Mouse (Mus musculus) limb, embryonic 11.5 days (tissue): Measurements from ENCODE around the gene Smndc1. TPM values are rescaled to one million over a fixed set of nuclear protein-coding genes. Genes with fewer than 3 reads are reported as not detected.

Experiments
- ATAC-seq: fragments of 200-750 bp; cut with Nextera tagmentation; 2 replicates; pipeline ENCODE4 v1.8.0; 2017; ENCODE audit warnings: low read depth; ENCODE audit not compliant: insufficient number of reproducible peaks, low FRiP score, low TSS enrichment
- DNase-seq: peaks from one replicate; pipeline ENCODE4 v3.0.0-alpha.2; 2015; ENCODE audit warnings: low spot score
- H3K27ac ChIP-seq: fragments of 300-500 bp; sonication (generic); replicated peaks from 2 replicates; pipeline ENCODE4 v1.5.1; 2014; ENCODE audit warnings: low read depth, mild to moderate bottlenecking, low read length
- H3K27me3 ChIP-seq: fragments of 300-500 bp; sonication (generic); 2 replicates; pipeline ENCODE4 v1.6.1; 2014; ENCODE audit warnings: mild to moderate bottlenecking, low read length, mixed read lengths; ENCODE audit not compliant: control insufficient read depth, insufficient read depth
- H3K36me3 ChIP-seq: fragments of 300-500 bp; sonication (generic); 2 replicates; pipeline ENCODE4 v1.6.1; 2014; ENCODE audit warnings: mild to moderate bottlenecking, low read length, moderate library complexity, mixed read lengths; ENCODE audit not compliant: control insufficient read depth, insufficient read depth
- H3K4me1 ChIP-seq: fragments of 300-500 bp; sonication (generic); 2 replicates; pipeline ENCODE4 v1.6.1; 2014; ENCODE audit warnings: low read length, mixed read lengths; ENCODE audit not compliant: control insufficient read depth, insufficient read depth
- H3K4me2 ChIP-seq: fragments of 300-500 bp; sonication (generic); 2 replicates; pipeline ENCODE4 v1.6.1; 2014; ENCODE audit warnings: low read depth, mild to moderate bottlenecking, moderate library complexity; ENCODE audit not compliant: severe bottlenecking
- H3K4me3 ChIP-seq: fragments of 300-500 bp; sonication (generic); 2 replicates; pipeline ENCODE4 v1.5.1; 2014; ENCODE audit warnings: low read depth, low read length
- H3K9ac ChIP-seq: fragments of 300-500 bp; sonication (generic); 2 replicates; pipeline ENCODE4 v1.6.1; 2014; ENCODE audit warnings: mild to moderate bottlenecking, low read length
- H3K9me3 ChIP-seq: fragments of 300-500 bp; sonication (generic); 2 replicates; pipeline ENCODE4 v1.6.1; 2016; ENCODE audit warnings: low read length; ENCODE audit not compliant: control insufficient read depth
- WGBS: fragments of 180-500 bp; shearing (Covaris S2); extraction: QIAGEN DNeasy Blood & Tissue Kit; methylation state at CpG from one replicate; pipeline ENCODE4 v1.1.7; 2014; 5-methylcytosine and 5-hydroxymethylcytosine counted together
- polyA plus RNA-seq: library from polyadenylated mRNA; unstranded; fragments of >200 nt; fragmentation: Nextera tagmentation; extraction: Ambion mirVana; gene quantifications from 2 replicates; pipeline ENCODE4 v1.2.1, GENCODE M21; 2014

Gene Smndc1
- polyA plus RNA-seq, 1 experiment from 2014 or later = 62.2 TPM

DNA sequence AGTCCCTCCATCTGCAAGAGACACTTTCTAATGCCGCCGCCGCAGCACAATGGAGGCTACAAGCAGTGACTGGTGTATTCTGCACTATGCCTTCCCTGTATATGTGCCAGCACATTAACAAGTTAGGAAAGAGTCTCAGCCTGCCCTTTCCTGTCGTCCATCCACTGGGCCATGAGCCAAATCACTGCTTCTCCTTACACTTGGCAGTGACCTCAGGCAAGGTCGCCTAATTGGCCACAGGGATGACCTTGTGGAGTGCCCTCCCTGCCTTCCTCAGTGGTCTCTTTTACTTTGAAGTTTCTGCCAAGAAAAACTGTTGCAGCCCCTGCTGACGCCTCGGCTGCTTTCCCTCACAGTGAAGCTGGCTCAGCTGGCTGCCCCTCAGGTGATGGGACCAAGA lies 37.0 kb upstream of the Smndc1 start:
- 53% methylated on average over 7 of the region's 7 CpGs for WGBS
- no peak for ATAC-seq
- Histone ChIP-seq H3K27ac (no peak overlapping the region), H3K4me3 (no peak overlapping the region), H3K9me3 (no peaks in the 10 kb centered on the region), H3K4me1 (peaks cover 4% of the 10 kb centered on the region; the same call in 1 of the 2 replicates), H3K9ac (no peak overlapping the region), H3K27me3 (no peaks in the 10 kb centered on the region), H3K36me3 (no peaks in the 10 kb centered on the region), H3K4me2 (no peak overlapping the region)
- no peak for DNase-seq

DNA sequence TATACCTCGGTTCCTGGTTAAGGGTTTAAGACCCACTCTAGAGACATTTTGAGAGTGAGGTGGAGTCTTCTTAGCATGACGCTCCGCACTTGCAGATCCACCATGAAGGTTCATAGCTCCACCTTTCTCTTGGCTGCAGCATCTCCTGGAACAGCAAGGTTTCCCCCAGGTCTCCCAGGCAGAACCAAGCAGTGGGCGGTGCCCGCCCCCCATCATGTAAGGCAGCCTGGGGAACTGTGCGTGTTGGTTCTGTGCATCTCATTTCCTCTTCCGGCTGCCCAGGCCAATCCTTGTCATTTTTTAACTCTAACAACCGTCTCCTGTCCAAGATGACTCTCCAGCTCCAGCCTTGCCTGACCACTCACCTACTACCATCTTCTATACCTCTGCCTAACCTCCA lies 35.4 kb upstream of the Smndc1 start:
- H3K9ac ChIP-seq = no peak overlapping the region
- WGBS = 91% methylated on average over 8 of the region's 8 CpGs
- H3K36me3 ChIP-seq = no peaks in the 10 kb centered on the region
- H3K4me2 ChIP-seq = no peak overlapping the region
- H3K9me3 ChIP-seq = no peaks in the 10 kb centered on the region
- DNase-seq (no peak), ATAC-seq (no peak)
- H3K27ac ChIP-seq = no peak overlapping the region
- H3K4me1 ChIP-seq = peaks cover 4% of the 10 kb centered on the region; the same call in 1 of the 2 replicates
- no peaks in the 10 kb centered on the region for H3K27me3 ChIP-seq
- H3K4me3 ChIP-seq = no peak overlapping the region

DNA sequence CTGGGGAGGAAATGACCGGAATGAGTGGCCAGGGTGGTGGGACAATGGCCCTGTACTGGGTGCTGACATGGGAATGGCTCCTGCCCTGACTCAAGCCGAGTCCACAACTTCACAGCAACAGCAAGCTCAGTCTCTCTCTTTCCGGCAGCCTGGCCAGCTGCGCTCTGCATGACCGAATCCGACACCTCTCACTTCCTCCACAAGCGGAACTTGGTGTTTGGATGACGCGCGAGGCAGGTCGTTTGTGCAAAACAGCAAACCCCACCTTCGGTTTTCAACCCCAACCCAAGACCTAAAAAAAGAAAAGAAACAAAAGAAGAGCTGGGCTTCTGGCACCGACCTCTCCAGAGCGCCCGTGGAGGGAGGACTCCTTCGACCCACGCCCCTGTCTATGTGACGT lies 34.3 kb upstream of the Smndc1 start:
- ATAC-seq (no peak), DNase-seq (peak; percentile 45)
- Histone ChIP-seq H3K27ac (no peak overlapping the region; the same call in 1 of the 2 replicates), H3K36me3 (no peaks in the 10 kb centered on the region), H3K27me3 (no peaks in the 10 kb centered on the region), H3K9me3 (no peaks in the 10 kb centered on the region), H3K9ac (no peak overlapping the region), H3K4me1 (peaks cover 4% of the 10 kb centered on the region; the same call in 1 of the 2 replicates), H3K4me3 (no peak overlapping the region), H3K4me2 (no peak overlapping the region)
- WGBS = 49% methylated on average over 18 of the region's 18 CpGs

DNA sequence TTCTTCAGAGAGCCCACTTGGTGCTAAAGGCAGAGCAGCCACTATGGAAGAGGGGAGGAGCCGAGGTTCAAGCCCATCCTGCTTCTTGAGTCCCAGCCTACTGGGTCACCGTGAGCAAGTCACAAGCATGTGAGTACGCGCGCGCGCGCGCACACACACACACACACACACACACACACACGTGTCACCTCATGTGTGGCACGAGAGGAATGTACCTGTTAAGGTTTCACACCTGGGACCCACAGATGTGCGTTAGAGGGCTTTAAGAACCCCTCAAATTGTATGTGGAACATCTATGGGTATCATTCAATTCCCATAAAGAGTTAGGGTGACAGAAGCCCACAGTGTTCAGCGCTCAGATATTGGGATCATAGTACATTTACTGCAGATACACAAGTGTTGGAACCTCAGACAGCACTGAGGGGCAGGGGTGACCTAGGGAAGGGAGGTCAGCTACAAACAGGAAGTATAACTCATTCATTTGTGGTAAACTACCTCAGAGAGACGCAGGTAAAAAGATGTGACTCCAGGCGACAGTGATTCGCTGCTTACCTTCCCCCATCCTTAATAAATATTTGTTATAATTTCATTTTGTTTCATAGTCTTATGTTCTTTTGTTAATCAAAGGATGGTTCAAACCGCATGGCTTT lies 33.6 kb upstream of the Smndc1 start:
- peaks cover 4% of the 10 kb centered on the region; the same call in 1 of the 2 replicates for H3K4me1 ChIP-seq
- H3K4me3 ChIP-seq = no peak overlapping the region
- H3K9me3 ChIP-seq = no peaks in the 10 kb centered on the region
- no peaks in the 10 kb centered on the region for H3K27me3 ChIP-seq
- WGBS = 67% methylated on average over 17 of the region's 17 CpGs
- H3K9ac ChIP-seq = no peak overlapping the region
- no peak for ATAC-seq
- no peaks in the 10 kb centered on the region for H3K36me3 ChIP-seq
- H3K27ac ChIP-seq = no peak overlapping the region
- H3K4me2 ChIP-seq = no peak overlapping the region
- DNase-seq = no peak

DNA sequence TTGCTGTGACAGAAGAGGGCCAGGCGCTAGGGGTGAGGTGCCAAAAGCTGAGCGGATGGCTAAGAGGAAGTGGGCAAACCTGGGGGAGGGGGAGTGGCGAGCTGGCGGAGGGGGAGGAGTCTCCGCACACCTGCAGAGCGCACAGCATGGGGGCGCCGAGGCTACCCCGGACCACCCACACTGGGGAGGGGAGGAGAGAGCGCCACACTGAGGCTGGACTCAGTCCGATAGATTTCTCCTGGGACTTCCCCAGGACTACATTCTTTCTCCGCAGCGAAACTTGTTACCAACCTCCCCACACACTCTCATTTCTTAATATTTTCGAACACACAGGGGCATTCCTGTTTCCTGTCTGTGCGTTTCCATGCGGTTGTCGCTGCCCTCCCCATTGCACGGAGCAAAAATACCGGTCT lies 33.0 kb upstream of the Smndc1 start:
- H3K9me3 ChIP-seq = no peaks in the 10 kb centered on the region
- DNase-seq = no peak
- H3K9ac ChIP-seq = no peak overlapping the region
- ATAC-seq = no peak
- peaks cover 4% of the 10 kb centered on the region; the same call in 1 of the 2 replicates for H3K4me1 ChIP-seq
- H3K36me3 ChIP-seq = no peaks in the 10 kb centered on the region
- H3K4me2 ChIP-seq = no peak overlapping the region
- H3K27ac ChIP-seq = no peak overlapping the region
- WGBS = 19% methylated on average over 19 of the region's 19 CpGs
- H3K4me3 ChIP-seq = no peak overlapping the region
- H3K27me3 ChIP-seq = no peaks in the 10 kb centered on the region

DNA sequence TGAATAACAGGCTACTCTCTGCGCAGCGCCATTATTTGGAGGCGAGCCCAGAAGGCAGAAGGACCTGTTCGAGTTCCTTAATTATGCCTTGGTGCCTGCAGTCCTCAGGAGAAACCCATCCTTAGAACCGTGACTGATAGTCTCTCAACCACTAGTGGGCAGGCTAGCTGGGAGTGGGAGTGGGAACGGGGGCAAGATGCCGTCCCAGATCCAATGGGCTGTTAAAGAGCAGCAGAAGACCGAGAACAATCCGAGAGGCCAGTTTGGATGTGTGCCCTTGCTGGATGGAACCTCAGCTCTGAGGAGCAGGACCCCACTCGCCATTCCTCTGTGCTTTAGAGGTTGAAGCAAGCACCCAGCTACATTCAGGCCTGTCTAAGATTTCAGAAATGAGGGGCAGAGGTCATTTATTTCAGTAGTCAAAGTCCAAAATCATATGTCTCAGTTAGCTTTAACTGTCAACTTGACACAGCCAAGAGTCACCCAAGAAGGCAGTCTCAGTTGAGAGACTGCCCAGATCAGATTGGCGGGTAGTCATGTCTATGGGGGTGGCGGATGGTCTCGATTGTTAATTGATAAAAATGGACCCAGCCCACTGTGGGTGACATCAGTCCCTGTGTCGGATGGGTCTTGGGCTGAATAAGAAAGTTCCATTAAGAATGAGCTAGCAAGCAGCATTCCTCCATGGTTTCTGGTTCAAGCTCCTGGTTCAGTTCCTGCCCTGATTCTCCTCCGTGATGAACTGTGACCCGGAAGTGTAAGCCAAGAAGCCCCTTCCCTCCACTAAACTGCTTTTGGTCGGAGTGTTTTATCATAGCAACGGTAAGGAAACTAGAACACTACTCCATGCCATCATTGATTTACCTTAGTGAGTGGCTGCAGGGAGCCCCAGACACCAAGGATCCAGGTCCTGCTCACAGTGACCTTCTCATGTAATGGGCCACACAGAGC lies 32.3 kb upstream of the Smndc1 start:
- Histone ChIP-seq H3K9me3 (no peaks in the 10 kb centered on the region), H3K4me1 (0 out of 2 replicates have a peak, but pooled peaks cover 2% of the 10 kb centered on the region), H3K4me2 (no peak overlapping the region), H3K9ac (no peak overlapping the region), H3K4me3 (no peak overlapping the region), H3K27ac (no peak overlapping the region), H3K27me3 (no peaks in the 10 kb centered on the region), H3K36me3 (no peaks in the 10 kb centered on the region)
- 70% methylated on average over 18 of the region's 18 CpGs for WGBS
- ATAC-seq = no peak
- no peak for DNase-seq

DNA sequence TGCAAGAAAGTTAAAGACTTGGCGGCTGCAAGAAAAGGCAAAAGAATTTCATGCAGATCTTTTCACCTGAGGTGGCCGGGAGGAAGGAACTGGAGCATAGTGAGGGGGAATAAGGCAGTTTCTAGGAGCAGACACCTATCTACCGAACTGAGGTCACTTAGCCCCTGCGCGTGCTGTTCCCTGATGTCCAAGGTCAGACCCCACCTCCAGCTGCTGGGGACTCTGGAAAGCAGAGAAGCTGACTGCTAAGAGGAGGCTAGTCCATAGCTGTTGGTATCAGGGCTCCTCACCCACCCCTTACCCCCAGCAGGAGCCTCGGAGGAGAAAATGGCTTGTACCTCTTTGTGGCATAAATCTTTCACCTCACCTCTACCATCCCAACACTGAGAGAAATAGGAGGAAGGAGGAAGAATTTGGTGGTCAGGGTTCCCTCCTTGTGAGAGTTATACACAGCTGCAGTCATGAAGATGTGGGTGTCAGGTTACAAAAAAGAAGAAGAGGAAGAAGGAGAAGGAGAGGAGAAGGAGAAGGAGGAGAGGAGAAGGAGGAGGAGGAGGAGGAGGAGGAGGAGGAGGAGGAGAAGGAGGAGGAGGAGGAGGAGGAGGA lies 31.3 kb upstream of the Smndc1 start:
- H3K9me3 ChIP-seq = no peaks in the 10 kb centered on the region
- H3K27me3 ChIP-seq = no peaks in the 10 kb centered on the region
- H3K4me1 ChIP-seq = 0 out of 2 replicates have a peak, but pooled peaks cover 2% of the 10 kb centered on the region
- H3K27ac ChIP-seq = peak overlapping the region; percentile 85
- ATAC-seq = peak; percentile 13; the same call in 1 of the 2 replicates
- H3K36me3 ChIP-seq = no peaks in the 10 kb centered on the region
- no peak for DNase-seq
- 0 out of 2 replicates have a peak overlapping the region, but pooled peaks have one; percentile 53 for H3K9ac ChIP-seq
- H3K4me2 ChIP-seq = peak overlapping the region; percentile 43
- peak overlapping the region; percentile 17 for H3K4me3 ChIP-seq
- WGBS = 2% methylated on average over 6 of the region's 6 CpGs

DNA sequence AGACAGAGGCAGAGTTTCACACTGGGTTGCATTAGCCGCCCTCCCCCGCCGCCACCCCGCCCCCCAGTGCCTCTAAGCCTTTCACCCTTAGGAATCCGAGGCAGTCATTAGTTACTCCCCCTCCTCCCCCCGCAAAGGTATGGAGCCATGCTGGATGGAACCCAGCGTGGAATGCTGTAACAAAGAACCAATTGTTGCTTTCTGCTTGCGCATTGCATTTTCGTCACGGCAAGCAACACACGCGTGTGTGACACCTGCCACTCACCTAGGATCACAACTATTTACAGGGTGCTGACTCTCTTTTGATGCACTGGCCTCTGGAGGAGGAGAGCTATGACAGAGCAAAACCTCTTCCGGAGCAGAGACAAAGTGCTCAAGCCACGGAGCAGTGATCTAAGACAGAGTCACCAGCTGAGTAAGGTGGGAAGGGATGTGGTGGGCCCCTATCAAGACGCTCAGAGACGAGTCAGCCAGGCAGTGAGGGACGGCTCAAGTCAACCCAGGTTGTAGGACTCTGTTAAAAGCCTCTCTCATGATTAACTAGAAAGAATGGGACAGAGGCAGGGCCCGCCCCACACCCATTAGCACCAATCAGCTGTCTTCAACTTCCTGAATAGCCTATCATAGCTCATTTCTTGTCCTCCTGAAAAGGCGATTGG lies 30.7 kb upstream of the Smndc1 start:
- H3K9me3 ChIP-seq = no peaks in the 10 kb centered on the region
- H3K4me3 ChIP-seq = peak overlapping the region; percentile 17
- H3K4me1 ChIP-seq = 0 out of 2 replicates have a peak, but pooled peaks cover 2% of the 10 kb centered on the region
- peak; percentile 89 for ATAC-seq
- H3K27ac ChIP-seq = peak overlapping the region; percentile 85
- H3K4me2 ChIP-seq = peak overlapping the region; percentile 43
- H3K9ac ChIP-seq = peak overlapping the region; percentile 23; the same call in 1 of the 2 replicates
- H3K36me3 ChIP-seq = no peaks in the 10 kb centered on the region
- DNase-seq = peak; percentile 84
- no peaks in the 10 kb centered on the region for H3K27me3 ChIP-seq
- WGBS = 1% methylated on average over 19 of the region's 19 CpGs
